Mouse (Mus musculus): ENCODE data around the gene Ppp1cb.
"Not testable (repeated sequence)": the region's sequence is repeated elsewhere in the genome, so short reads cannot be mapped to it uniquely, and the experiment has no call there.

The Ppp1cb gene

GRCm38 (mm10) chr5:32458408-32459143, at the start of gene Ppp1cb:
Gene Ppp1cb (plus strand): TSS chr5:32458843.
- DNase-seq (ENCODE audit: low spot score in 2 of 2): peak; percentile 94 to 98

DNA sequence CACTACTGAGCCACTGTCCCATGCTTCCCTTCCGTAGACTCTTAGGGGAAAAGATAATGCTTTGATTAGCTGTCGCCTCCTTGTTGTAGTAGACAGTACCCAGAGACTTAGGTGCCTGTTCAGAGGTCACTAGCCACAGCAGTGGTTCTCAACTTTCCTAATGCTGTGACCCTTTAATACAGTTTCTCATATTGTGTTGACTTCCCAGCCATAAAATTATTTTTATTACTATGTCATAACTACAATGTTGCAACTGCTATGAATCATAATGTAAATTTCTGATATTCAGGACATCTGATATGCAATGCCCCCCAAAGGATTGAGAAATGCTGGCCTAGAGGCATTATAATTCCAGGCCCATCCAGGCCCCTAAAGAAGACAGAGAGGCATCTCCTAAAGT, 48.9 kb upstream of the Ppp1cb start:
- no peak for DNase-seq (ENCODE audit: low spot score in 2 of 2)

GRCm38 (mm10) chr5:32410954-32411688, 47.5 kb upstream of the Ppp1cb start:
- no peak for DNase-seq (ENCODE audit: low spot score in 2 of 2)

DNA sequence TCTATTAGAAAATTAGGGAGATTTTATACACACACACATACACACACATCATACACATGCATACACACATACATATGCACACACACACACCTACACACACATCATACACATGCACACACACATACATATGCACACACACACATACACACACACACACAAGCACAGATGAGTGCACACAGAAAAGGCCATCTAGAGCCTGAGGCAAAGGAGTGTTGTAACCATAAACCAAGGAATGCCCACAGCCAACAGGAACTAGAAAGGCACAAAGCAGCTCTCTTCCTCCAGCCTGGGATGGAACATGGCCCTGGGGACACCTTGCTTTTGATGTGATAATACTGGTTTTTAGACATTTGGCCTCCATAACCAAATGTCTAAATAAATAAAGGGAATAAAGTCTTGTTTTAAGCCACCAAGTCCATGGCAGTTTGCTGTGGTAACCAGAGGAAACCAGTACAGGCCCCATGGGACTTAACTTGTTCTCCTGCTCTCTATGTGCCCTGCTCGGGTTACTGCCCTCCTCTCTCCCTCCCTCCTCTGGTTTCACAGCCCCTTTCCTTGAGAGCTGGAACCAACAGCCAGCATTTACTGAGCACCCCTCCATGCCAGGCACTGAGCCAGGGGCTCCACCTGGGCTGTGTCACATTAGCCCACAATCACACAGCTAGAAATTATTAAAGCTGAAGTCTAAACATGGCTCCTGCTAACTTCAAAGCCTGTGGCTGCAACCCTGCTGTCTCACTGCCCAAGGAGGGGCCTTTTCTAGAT, 46.3 kb upstream of the Ppp1cb start:
- DNase-seq (ENCODE audit: low spot score in 2 of 2): no peak

DNA sequence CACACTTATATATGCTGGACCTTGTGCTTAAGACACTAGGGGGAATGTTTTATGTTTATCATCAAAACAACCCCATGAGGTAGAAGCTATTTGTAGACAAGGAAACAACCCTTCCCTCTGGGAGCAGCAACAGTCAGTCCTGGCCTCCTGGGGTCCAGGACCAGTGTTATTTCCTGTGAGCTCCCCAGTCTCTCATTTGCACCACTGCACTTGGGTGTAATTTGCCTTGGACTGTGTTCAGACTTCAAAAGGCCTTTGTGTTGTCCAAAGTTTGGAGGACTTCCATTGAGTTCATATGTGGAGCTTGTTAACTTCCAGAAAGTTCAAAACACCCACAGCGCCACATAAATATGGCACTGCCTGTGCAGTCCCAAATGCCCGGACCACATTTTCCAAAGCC, 45.6 kb upstream of the Ppp1cb start:
- no peak for DNase-seq (ENCODE audit: low spot score in 2 of 2)

DNA sequence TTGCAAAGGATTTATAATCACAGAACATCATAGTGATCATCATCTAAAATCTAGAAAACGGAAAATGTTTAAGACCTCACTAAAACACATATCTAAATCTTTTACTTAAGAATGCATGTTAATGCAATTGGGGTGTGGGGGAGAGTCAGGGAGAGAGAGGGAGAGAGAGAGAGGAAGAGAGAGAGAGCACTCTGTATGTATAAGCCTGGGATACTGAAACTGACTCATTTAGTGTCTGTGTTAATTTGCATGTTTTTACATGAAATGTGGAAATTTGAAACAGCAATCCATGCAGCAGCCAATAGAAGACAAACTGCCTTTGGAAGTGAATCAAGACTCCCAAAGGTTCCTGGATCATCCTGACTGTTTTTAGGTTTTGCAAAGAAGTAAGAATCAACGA, 45.1 kb upstream of the Ppp1cb start:
- DNase-seq (ENCODE audit: low spot score in 2 of 2): no peak

- DNase-seq (ENCODE audit: low spot score in 2 of 2): no peak
Observed at GRCm38 (mm10) chr5:32414461-32414985, 44.1 kb upstream of the Ppp1cb start.

- no peak for DNase-seq (ENCODE audit: low spot score in 2 of 2)
Observed at GRCm38 (mm10) chr5:32415554-32415953, 43.1 kb upstream of the Ppp1cb start.

GRCm38 (mm10) chr5:32416881-32417280, 41.8 kb upstream of the Ppp1cb start:
- DNase-seq (ENCODE audit: low spot score in 2 of 2): no peak

DNA sequence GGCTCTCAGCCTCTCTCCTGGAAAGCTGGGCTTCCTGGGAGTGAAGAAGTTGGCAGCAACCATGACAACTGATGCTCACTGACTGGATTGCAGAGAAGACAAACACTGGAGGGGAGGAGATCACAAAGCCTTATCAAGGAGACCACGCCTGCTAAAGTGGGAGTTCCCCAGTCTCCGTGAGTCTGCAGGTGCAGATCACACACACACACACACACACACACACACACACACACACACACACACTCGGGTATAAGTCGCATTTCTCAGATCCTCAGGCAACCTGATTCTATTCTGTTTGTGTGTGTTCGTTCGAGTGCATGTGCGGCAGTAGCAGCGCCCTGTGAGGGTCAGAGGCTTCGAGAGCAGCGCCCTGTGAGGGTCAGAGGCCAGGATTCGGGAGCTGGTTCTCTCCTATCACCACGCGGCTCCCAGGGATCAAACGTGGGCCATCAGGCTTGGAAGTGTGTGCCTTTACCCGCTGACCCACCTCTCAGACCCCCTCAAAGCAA, 36.5 kb upstream of the Ppp1cb start:
- no peak for DNase-seq (ENCODE audit: low spot score in 2 of 2)

DNA sequence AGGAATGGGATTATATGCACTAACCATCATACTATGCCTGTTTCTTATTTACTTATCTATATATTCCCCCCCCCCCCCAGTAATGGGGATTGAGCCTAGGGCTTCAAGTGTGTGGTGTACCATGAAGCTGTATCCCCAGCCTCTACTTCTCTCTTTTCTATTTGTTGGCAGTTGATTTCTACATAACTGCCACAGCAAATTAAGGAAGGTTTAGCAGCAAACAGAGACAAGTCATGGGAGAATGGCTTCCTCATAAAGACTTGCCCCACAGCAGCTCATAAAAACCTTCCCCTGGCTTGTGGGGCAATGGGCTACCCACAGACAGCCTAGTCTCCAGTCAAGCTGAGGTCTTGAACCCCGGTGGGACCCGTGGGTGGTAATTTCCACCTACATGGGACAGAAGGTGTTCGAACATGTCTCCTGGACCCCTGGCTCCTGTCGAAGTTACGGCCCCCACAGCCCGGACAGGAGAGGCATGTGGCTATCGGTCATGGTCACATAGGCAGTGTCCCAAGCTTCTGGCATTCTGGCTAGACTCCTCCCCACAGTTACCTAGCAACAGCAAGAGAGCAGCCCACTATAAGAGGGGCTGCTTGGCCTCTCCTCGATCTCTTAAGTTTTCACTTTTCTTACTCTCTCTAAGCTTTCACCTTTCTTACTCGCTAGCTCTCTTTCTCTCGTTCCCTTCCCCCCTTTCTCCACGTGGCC, 35.1 kb upstream of the Ppp1cb start:
- no peak for DNase-seq (ENCODE audit: low spot score in 2 of 2)

DNA sequence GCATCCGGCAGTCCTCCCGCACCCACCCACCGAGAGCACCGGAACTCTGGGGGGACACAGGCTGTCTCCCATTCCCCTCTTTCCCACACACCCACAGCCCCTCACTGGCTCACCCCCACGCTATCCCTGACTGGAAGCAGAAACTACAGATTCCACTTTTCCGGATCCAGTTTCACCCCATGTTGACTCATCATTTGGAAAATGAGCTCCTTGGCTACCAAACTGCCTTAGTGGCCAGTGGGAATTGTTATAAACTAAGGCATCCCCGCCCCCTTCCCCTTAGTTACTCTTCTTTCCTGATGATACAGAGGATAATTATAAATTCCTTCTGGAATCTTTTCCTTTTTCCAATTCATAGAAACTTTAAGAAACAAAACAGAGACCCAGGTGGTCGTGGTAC, 34.2 kb upstream of the Ppp1cb start:
- DNase-seq (ENCODE audit: low spot score in 2 of 2): no peak

GRCm38 (mm10) chr5:32425485-32426171, 33.0 kb upstream of the Ppp1cb start:
- DNase-seq (ENCODE audit: low spot score in 2 of 2): no peak

- DNase-seq (ENCODE audit: low spot score in 2 of 2): no peak
Observed at GRCm38 (mm10) chr5:32430399-32430798, 28.2 kb upstream of the Ppp1cb start.

DNA sequence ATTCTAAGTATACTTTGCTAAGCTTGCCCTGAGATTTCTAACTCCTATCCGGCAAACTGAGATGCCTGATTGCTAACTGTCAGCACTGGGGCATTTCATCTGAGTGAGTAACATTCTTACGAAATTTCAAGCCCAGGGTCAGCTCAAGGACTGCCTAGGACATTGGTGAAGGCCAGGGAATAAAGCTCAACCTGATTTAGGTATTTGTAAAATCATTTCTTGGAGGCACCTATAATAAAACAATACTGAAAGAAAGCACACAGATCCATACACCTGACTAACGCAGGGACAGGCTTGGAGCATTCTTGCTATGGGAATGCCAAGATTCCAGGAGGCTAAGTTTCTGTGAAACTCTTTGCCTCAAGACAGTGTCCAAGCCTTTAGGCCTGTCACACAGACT, 24.3 kb upstream of the Ppp1cb start:
- DNase-seq (ENCODE audit: low spot score in 2 of 2): not testable (repeated sequence)

- DNase-seq (ENCODE audit: low spot score in 2 of 2): no peak
Observed at GRCm38 (mm10) chr5:32435612-32436011, 23.0 kb upstream of the Ppp1cb start.

DNA sequence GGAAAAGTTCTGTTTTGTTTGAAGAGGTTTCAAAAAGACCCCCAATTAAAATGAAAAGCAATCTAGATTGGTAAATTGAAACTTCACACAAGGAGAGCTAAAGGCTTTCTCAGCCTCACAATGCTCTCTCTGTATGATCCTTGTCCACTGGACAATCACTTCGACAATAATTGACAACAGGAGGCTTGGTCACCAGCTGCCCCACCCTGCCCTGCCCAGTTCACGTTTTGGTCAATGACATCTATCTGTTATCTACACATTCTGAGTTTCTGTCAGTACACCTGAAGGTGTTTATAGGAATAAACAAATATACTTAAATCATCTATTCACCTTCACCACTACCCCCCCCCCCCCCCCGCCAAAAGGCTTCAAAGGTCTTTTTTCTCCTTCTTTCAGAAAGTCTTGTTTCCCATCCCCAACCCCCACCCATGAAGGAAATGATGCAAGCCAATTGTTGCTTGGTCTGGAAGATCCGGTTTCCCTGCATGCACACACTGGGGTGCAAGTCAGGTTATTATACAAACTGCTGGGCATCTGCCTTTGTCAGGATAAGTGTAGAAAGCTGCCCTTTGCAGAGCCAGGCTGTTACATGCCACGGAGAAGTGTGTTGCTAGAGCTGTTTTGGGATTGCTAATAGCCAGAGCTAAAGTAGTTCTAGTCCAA, 20.6 kb upstream of the Ppp1cb start:
- DNase-seq (ENCODE audit: low spot score in 2 of 2): no peak

DNA sequence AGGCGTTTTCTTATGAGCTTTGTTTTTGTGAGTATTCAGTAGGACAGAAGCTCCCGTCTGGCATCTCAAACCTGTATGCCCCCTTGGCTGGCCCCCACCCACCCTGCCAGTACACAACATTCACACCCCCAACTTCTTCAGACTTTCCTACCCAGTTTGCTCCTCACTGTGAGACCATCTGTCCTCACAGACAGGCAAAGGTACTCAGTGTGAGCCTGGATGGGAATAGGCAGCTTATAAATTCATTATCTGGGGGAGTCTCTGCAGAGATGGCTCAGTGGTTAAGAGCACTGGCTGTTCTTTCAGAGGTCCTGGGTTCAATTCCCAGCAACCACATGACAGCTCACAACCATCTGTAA, 20.1 kb upstream of the Ppp1cb start:
- no peak for DNase-seq (ENCODE audit: low spot score in 2 of 2)

GRCm38 (mm10) chr5:32441336-32441735, 17.3 kb upstream of the Ppp1cb start:
- peak; percentile 46 to 68 for DNase-seq (ENCODE audit: low spot score in 2 of 2)

- DNase-seq (ENCODE audit: low spot score in 2 of 2): no peak
Observed at GRCm38 (mm10) chr5:32441992-32442575, 16.6 kb upstream of the Ppp1cb start.
